Mouse (Mus musculus) embryonic facial prominence, embryonic 14.5 days (tissue): Measurements from ENCODE around the gene Nrip1. TPM values are rescaled to one million over a fixed set of nuclear protein-coding genes. Genes with fewer than 3 reads are reported as not detected.

ENCODE experiments used
- ATAC-seq: fragments of 200-750 bp; cut with Nextera tagmentation; 2 replicates; pipeline ENCODE4 v1.8.0; 2017; ENCODE audit warnings: low read depth, moderate number of reproducible peaks, moderate TSS enrichment
- DNase-seq: peaks from one replicate; pipeline ENCODE4 v3.0.0-alpha.2; 2015; ENCODE audit warnings: low spot score
- H3K27ac ChIP-seq: fragments of 300-500 bp; sonication (generic); replicated peaks from 2 replicates; pipeline ENCODE4 v1.5.1; 2014; ENCODE audit warnings: low read depth, mild to moderate bottlenecking, low read length, moderate library complexity
- H3K27me3 ChIP-seq: fragments of 300-500 bp; sonication (generic); replicated peaks from 2 replicates; pipeline ENCODE4 v1.6.1; 2014; ENCODE audit warnings: low read length; ENCODE audit not compliant: control insufficient read depth, insufficient read depth
- H3K36me3 ChIP-seq: fragments of 300-500 bp; sonication (generic); 2 replicates; pipeline ENCODE4 v1.6.1; 2014; ENCODE audit warnings: low read length, mixed read lengths; ENCODE audit not compliant: control insufficient read depth, insufficient read depth
- H3K4me1 ChIP-seq: fragments of 300-500 bp; sonication (generic); 2 replicates; pipeline ENCODE4 v1.6.1; 2014; ENCODE audit warnings: antibody characterized with exemption, low read length; ENCODE audit not compliant: control insufficient read depth, insufficient read depth
- H3K4me2 ChIP-seq: fragments of 300-500 bp; sonication (generic); 2 replicates; pipeline ENCODE4 v1.6.1; 2014; ENCODE audit warnings: low read depth, mild to moderate bottlenecking, low read length, moderate library complexity, mixed read lengths
- H3K4me3 ChIP-seq: fragments of 300-500 bp; sonication (generic); 2 replicates; pipeline ENCODE4 v1.5.1; 2014; ENCODE audit warnings: low read depth, mild to moderate bottlenecking, low read length
- H3K9ac ChIP-seq: fragments of 300-500 bp; sonication (generic); 2 replicates; pipeline ENCODE4 v1.6.1; 2014; ENCODE audit warnings: low read depth, mild to moderate bottlenecking, low read length, moderate library complexity, mixed read lengths
- H3K9me3 ChIP-seq: fragments of 300-500 bp; sonication (generic); 2 replicates; pipeline ENCODE4 v1.6.1; 2016; ENCODE audit warnings: low read length; ENCODE audit not compliant: control insufficient read depth
- WGBS: fragments of 180-500 bp; shearing (Covaris S2); extraction: QIAGEN DNeasy Blood & Tissue Kit; methylation state at CpG from one replicate; pipeline ENCODE4 v1.1.7; 2014; 5-methylcytosine and 5-hydroxymethylcytosine counted together
- polyA plus RNA-seq: library from polyadenylated mRNA; unstranded; fragments of >200 nt; fragmentation: Nextera tagmentation; extraction: Ambion mirVana; gene quantifications from 2 replicates; pipeline ENCODE4 v1.2.1, GENCODE M21; 2014

Nrip1 gene
- polyA plus RNA-seq, 1 experiment from 2014 or later, result 35.5 TPM

DNA sequence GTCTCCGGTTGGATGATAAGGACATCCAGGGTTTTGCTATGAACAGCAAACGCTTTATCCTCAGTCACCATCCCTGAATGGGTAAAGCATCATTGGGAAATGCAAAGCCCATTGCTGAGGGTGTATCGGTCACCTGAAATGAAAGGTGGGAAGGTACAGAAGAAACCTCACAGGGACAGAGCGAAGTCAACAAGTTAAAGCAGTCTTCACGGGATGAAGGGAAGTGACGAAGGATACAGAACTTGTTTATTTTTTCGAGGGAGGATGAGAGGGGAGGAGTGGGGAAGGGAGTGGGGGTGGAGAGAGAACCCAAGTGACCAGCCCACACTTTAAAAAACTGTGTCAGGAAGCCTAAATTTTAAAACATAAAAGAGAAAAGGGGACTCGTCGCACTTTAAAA, 4.4 kb downstream of the Nrip1 start:
- Histone ChIP-seq H3K4me3 (no peak overlapping the region), H3K27me3 (no peaks in the 10 kb centered on the region), H3K9ac (no peak overlapping the region), H3K9me3 (no peaks in the 10 kb centered on the region), H3K36me3 (0 out of 2 replicates have a peak, but pooled peaks cover 8% of the 10 kb centered on the region), H3K4me2 (no peak overlapping the region), H3K27ac (no peak overlapping the region), H3K4me1 (peaks cover 27% of the 10 kb centered on the region)
- 70% methylated on average over 9 of the region's 9 CpGs for WGBS
- no peak for ATAC-seq
- DNase-seq, result no peak

DNA sequence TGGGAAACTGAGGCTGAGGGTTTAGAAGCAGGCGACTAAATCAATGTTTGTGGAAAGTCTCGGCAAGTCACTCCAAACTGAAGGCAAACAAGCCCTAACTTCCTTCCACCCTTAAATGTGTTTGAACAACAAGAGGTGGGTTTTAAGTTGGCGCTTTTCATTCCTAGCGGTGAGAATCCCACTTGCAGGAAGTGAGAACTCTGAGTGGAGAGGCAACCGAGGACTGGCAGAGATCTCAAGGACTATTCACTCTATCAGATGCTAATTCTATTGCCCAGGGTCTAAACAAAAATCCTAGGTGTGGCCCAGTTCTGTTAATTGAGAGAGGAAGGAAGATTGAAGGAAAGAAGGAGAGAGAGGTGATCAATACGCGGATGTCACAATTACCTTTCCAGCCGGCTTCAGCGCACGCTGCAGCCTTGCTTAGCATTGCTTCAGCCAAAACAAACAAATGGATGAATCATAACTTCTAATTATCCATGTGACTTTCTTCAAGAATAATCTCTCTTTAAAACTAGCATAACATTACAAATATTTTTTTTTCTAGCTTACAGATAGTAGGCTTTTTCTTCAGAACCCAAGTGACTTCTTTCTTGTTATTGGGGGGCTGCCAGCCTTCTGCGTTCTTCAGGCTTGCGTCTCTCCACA, 6.2 kb downstream of the Nrip1 start:
- Histone ChIP-seq H3K9ac (no peak overlapping the region), H3K4me1 (peaks cover 31% of the 10 kb centered on the region), H3K4me3 (no peak overlapping the region), H3K9me3 (no peaks in the 10 kb centered on the region), H3K36me3 (0 out of 2 replicates have a peak, but pooled peaks cover 8% of the 10 kb centered on the region), H3K4me2 (no peak overlapping the region), H3K27ac (no peak overlapping the region), H3K27me3 (no peaks in the 10 kb centered on the region)
- ATAC-seq (no peak), DNase-seq (no peak)
- WGBS, result 81% methylated on average over 12 of the region's 12 CpGs

DNA sequence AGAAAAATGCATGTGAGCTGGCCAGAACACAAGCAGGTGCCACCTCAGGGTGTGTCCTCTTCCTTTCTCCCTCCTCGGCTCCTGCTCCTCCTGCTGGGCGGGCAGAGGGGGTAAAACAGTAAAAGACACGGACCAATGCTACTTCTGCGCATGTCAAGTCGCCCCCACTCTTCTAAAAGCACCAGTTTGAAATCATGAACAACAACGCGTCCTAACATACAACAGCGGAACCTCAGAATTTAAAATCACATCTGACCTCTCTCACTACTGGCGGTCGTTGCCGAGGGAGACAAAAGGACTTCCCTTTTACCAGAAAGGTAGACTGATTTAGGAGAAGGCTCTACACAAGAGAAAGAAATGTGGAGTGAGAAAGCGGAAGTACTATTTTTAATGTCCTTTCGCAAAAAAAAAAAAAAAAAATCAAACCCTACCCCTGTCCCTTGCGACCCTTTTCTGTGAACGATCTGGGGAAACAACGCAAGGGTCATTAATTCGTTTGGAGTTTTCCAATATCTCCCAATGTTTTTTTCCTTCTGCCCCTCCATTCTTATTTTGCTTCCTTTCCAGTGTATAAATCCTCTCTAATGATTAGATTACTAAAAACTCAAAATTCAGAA, 7.7 kb downstream of the Nrip1 start:
- Histone ChIP-seq H3K36me3 (0 out of 2 replicates have a peak, but pooled peaks cover 8% of the 10 kb centered on the region), H3K4me1 (peaks cover 25% of the 10 kb centered on the region), H3K27ac (no peak overlapping the region), H3K27me3 (no peaks in the 10 kb centered on the region), H3K4me3 (no peak overlapping the region), H3K9me3 (no peaks in the 10 kb centered on the region), H3K9ac (no peak overlapping the region), H3K4me2 (no peak overlapping the region)
- DNase-seq, result no peak
- no peak for ATAC-seq
- 81% methylated on average over 17 of the region's 17 CpGs for WGBS

DNA sequence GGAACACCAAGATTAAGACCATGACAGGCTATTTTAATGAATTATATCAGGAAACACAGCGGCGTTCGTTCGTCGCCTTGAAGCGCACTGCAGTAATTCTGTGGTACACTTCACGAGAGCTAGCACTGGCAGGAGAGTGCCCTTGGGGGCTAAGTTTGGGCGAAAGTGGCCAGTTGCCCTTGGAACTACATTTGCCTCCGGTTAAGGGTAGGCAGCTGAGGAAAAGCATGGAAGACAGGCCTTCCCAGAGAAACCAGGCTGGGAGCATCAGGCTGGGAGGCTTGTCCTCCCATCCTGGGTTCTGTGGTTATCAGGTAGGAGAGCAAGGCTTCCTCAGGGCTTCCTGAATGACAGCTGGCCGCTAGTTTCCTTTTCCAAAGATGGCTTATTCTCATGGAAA, 8.4 kb downstream of the Nrip1 start:
- Histone ChIP-seq H3K36me3 (0 out of 2 replicates have a peak, but pooled peaks cover 8% of the 10 kb centered on the region), H3K27ac (no peak overlapping the region), H3K27me3 (no peaks in the 10 kb centered on the region), H3K9ac (no peak overlapping the region), H3K9me3 (no peaks in the 10 kb centered on the region), H3K4me2 (no peak overlapping the region), H3K4me3 (no peak overlapping the region), H3K4me1 (peaks cover 18% of the 10 kb centered on the region)
- ATAC-seq (no peak), DNase-seq (no peak)
- WGBS, result 74% methylated on average over 10 of the region's 10 CpGs

DNA sequence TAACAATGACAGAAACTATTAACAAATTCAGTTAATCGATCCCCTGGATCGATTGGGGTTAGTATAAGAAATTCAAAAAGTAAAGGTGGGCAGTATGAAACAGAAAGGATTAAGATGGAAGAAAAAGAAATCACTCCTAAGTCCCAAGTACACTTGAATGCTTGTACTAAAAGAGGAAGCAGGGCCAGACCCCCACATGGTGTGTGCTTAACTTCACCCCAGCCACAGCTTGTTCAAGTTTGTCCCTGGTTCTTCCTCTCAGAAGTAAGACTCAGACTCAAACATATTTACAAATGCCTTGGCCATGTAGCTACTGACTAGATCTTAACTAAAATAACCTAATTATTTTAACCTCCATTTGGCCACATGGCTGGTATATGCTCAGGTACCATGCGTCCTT, 10.0 kb downstream of the Nrip1 start:
- Histone ChIP-seq H3K27ac (no peak overlapping the region), H3K9ac (no peak overlapping the region), H3K9me3 (no peaks in the 10 kb centered on the region), H3K36me3 (0 out of 2 replicates have a peak, but pooled peaks cover 8% of the 10 kb centered on the region), H3K4me2 (no peak overlapping the region), H3K4me1 (peaks cover 12% of the 10 kb centered on the region), H3K27me3 (no peaks in the 10 kb centered on the region), H3K4me3 (no peak overlapping the region)
- DNase-seq (no peak), ATAC-seq (no peak)
- WGBS, result 85% methylated on average over 3 of the region's 3 CpGs

DNA sequence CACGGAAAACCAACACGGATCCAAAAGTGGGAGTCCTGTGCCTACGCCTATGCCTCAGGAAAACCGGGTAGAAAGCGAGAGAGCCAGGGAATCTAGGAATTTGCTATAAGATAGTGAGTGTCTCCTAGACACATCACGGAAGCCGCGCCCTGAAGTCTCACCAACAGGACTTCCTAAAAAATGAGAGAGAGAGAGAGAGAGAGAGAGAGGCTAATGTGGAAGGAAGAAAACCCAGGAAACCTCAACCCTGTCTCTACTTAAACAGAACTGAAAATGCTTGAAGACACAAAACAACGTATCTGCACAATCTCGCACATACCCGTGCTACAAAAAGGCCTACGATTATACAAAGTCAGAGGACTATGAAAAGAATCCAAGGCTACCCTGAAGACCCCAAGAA, 10.6 kb downstream of the Nrip1 start:
- peaks cover 12% of the 10 kb centered on the region for H3K4me1 ChIP-seq
- no peaks in the 10 kb centered on the region for H3K9me3 ChIP-seq
- DNase-seq (no peak), ATAC-seq (no peak)
- no peaks in the 10 kb centered on the region for H3K27me3 ChIP-seq
- H3K27ac ChIP-seq, result no peak overlapping the region
- H3K36me3 ChIP-seq, result 0 out of 2 replicates have a peak, but pooled peaks cover 8% of the 10 kb centered on the region
- no peak overlapping the region for H3K9ac ChIP-seq
- H3K4me2 ChIP-seq, result no peak overlapping the region
- no peak overlapping the region for H3K4me3 ChIP-seq
- WGBS, result 93% methylated on average over 12 of the region's 12 CpGs

DNA sequence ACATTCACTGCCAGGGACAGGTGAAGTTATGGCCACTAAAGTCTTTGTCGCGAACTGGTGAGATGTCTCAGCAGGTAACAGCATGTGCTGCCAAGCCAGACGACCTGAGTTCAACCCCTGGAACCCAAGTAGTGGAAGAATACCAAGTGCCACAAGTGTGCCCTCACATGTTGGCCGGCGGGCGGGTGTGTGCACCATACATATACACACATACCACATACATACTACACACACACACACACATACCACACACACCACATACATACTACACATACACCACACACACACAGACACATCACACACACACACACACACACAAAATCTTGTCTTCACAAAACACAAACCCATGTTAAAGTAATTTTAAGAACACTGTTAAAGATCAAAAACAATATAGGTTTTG, 13.2 kb downstream of the Nrip1 start:
- no peak overlapping the region for H3K4me3 ChIP-seq
- no peaks in the 10 kb centered on the region for H3K9me3 ChIP-seq
- H3K4me2 ChIP-seq, result no peak overlapping the region
- H3K4me1 ChIP-seq, result peaks cover 8% of the 10 kb centered on the region
- no peak overlapping the region for H3K9ac ChIP-seq
- no peaks in the 10 kb centered on the region for H3K36me3 ChIP-seq
- H3K27me3 ChIP-seq, result no peaks in the 10 kb centered on the region
- ATAC-seq (no peak), DNase-seq (no peak)
- H3K27ac ChIP-seq, result no peak overlapping the region
- 88% methylated on average over 3 of the region's 6 CpGs for WGBS

DNA sequence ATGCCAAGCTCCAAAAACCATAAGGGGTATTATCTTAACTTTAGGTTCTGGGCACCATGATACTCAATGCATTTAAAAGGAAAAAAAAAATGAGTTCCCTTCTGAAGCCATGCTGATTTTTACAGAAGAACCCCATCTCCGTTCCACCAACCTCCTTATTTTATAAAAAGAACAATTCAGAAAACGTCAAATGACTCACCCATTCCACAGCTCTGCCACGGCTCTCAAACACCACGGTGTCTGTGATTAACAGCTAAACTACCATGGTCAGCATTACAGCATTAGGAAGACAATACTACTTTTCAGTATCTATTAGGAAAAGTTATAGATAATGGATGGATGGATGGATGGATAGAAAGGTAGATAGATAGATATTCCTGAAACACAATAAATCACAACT, 14.9 kb downstream of the Nrip1 start:
- Histone ChIP-seq H3K4me3 (no peak overlapping the region), H3K4me1 (no peaks in the 10 kb centered on the region; the same call in 1 of the 2 replicates), H3K9me3 (no peaks in the 10 kb centered on the region), H3K36me3 (no peaks in the 10 kb centered on the region), H3K27ac (no peak overlapping the region), H3K9ac (no peak overlapping the region), H3K27me3 (no peaks in the 10 kb centered on the region), H3K4me2 (no peak overlapping the region)
- DNase-seq (no peak), ATAC-seq (no peak)
- 58% methylated on average over 4 of the region's 4 CpGs for WGBS
